Mouse (Mus musculus) activated CD4-positive, CD25-positive, alpha-beta regulatory T cell, adult 4 months (primary cell): Measurements from ENCODE around the gene Ube2dnl2. TPM values are rescaled to one million over a fixed set of nuclear protein-coding genes. Genes with fewer than 3 reads are reported as not detected.

Experiments
- ATAC-seq: one replicate; pipeline ENCODE4 v1.8.0; 2017
- polyA plus RNA-seq, 2 experiments: library from polyadenylated mRNA; unstranded; fragments of 100-300 nt; shearing (Covaris generic); gene quantifications; one replicate each; pipeline ENCODE4 v1.2.1; 2017

Ube2dnl2 gene
- not detected for polyA plus RNA-seq

DNA sequence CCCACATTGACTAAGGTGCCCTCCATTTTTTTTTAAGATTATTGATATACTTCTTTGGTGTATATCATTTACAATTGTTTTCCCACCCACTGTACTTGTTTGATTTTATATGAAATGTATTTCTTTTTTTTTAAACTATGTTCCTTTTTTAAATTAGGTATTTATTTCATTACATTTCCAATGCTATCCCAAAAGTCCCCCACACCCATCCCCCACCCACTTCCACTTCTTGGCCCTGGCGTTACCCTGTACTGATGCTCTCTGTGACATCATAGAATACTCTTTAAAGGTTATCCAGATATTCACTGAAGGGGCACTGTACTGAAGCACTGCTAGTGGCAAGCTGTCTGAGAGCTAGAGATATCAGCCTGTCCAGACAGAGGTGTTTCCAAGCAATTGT is at the start of gene Ube2dnl2:
TSS of gene Ube2dnl2 (plus strand) at position 301 of the 400 bp plus-strand sequence.
- no peak for ATAC-seq

DNA sequence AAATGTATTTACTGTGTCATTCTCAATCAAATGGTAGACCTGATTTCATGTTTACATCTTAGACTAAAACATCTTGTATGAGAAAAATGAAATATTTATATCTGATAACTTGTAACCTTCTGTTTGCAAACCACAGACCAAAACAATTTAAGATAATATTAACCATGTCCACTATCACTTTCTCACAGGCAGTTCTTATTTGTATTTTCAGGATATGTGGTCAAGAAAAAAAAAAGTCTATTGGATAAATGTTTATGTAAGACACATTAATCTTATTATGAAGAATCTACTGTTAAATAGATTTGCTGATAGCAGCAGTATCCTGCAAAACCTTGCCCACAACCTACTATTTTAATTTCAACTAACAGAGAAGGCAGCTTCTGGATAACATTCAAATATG is 11.9 kb upstream of the Ube2dnl2 start:
- no peak for ATAC-seq

DNA sequence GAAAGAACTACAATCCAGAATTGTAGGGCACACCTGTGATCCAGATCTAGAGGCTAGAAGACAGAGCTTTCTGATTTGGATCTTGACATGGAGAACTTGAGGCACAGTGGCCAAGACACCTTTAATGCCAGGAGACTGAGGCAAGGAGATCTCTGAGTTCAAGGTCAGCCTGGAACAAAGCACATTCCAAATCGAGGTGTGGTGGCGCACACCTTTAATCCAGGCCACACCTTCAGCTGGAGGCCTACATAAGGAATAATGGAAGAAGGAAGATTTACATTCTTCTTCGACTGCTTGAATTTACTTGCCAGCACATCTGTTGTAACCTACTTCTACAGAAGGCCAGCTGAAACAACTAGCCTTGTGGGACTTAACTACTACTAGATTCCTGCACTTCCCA is 9.9 kb upstream of the Ube2dnl2 start:
- ATAC-seq = no peak

DNA sequence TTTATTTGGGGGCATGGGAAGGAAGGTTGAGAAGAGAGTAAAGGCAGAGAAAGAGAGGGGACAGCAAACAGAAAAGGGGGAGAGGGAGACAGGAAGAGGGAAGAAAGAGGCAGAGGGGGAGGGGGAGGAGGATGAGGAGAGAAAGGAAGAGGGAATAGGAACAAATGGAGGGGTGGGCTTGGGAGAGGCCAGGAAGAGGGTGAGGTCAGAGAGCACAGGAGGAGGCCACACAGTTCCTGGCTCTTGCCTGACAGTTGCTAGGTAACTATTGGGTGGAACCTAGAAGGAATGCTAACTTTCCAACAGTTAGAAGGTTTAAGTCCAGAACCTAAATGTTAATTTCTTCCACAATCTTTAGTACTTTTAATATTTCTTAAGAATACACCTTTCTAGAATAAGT is 4.0 kb upstream of the Ube2dnl2 start:
- no peak for ATAC-seq

DNA sequence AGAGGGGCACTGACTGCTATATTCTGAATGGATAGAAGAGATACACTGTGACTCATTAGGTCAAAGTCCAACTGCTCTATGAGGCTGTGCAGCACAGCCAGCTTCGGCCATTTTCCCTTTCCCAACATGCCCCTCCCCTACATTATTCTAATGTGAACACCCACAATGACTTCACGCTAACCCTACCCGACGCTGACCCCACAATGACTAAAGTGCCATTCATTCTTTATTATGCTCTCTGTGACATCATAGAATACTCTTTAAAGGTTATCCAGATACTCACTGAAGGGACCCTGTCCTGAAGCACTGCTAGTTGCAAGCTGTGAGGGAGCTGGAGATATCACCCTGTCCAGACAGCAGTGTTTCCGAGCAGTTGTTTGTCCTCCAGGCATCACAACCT is 2.7 kb upstream of the Ube2dnl2 start, which contains the start of gene Ube2dnl1:
TSS of gene Ube2dnl1 (plus strand) at position 301 of the 400 bp plus-strand sequence.
- no peak for ATAC-seq

DNA sequence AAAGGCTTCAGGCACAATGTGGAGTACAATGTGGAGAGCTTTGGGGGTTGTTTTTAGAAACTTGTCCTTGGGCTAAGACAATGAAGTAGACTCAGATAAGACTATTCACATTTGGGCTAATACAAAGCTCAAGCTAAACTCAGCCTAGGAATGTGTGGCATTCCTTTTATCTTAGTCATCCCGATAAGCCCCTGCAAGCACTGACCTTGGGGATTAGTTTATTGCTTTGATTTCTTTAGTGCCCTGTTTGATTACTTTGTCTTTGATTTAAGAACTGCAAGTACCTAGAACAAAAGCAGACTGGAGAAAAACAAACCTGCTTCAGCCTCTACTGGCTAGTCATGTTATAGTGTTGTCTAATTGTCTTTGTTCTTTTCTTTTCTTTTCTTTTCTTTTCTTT is 47.7 kb downstream of the Ube2dnl2 start:
- ATAC-seq = no peak

Other genes starting within 250 kb of the Ube2dnl2 start
- gene Ube2dnl1, start 2.6 kb upstream of the Ube2dnl2 start, polyA plus RNA-seq = not detected